Mouse (Mus musculus) G1E (cell line): ENCODE results near the gene Ghrhr. TPM values are rescaled to one million over a fixed set of nuclear protein-coding genes. Genes with fewer than 3 reads are reported as not detected.

Source experiments
- ATAC-seq: 2 replicates; pipeline ENCODE4 v1.8.0; 2016; ENCODE audit warnings: mild to moderate bottlenecking; ENCODE audit not compliant: insufficient number of reproducible peaks, poor library complexity, low FRiP score, severe bottlenecking; ENCODE audit errors: extremely low read depth
- DNase-seq: peaks from one replicate; pipeline ENCODE4 v3.0.0; 2012; ENCODE audit warnings: low spot score
- H3K27me3 ChIP-seq: 2 replicates; pipeline ENCODE4 v1.6.1; 2012; ENCODE audit warnings: mild to moderate bottlenecking, low read length, inconsistent platforms; ENCODE audit not compliant: insufficient read depth
- H3K36me3 ChIP-seq: replicated peaks from 2 replicates; pipeline ENCODE3; 2012; ENCODE audit warnings: mild to moderate bottlenecking, inconsistent platforms
- H3K4me1 ChIP-seq: 2 replicates; pipeline ENCODE4 v1.6.1; 2012; ENCODE audit warnings: low read depth, low read length, inconsistent platforms, mixed read lengths; ENCODE audit not compliant: insufficient read depth
- H3K4me3 ChIP-seq: 2 replicates; pipeline ENCODE4 v1.5.1; 2012; ENCODE audit warnings: low read depth, mild to moderate bottlenecking, inconsistent platforms, low read length, moderate library complexity, mixed read lengths
- H3K9me3 ChIP-seq: replicated peaks from 2 replicates; pipeline ENCODE4 v1.6.1; 2012; ENCODE audit warnings: inconsistent platforms
- CTCF ChIP-seq: IDR thresholded peaks from 2 replicates; pipeline ENCODE4 v1.5.1; 2012; ENCODE audit warnings: low read depth, low read length, inconsistent platforms, mixed read lengths
- GATA1 ChIP-seq: IDR thresholded peaks from 2 replicates; pipeline ENCODE4 v1.6.1; 2012; ENCODE audit warnings: borderline replicate concordance, low read length, inconsistent platforms, mixed read lengths
- GATA2 ChIP-seq: IDR thresholded peaks from 2 replicates; pipeline ENCODE4 v1.6.1; 2012; ENCODE audit warnings: low read depth, low read length, inconsistent platforms, borderline replicate concordance
- POLR2AphosphoS5 ChIP-seq: IDR thresholded peaks from 2 replicates; pipeline ENCODE4 v1.6.1; 2012; ENCODE audit warnings: low read depth, low read length, inconsistent platforms; ENCODE audit not compliant: insufficient replicate concordance
- TAL1 ChIP-seq: conservative IDR thresholded peaks from 2 replicates; pipeline ENCODE4 v1.6.1; 2012; ENCODE audit warnings: low read depth, low read length, inconsistent platforms, mixed read lengths
- polyA plus RNA-seq: library from polyadenylated mRNA; stranded (reverse); fragments of >175 nt; gene quantifications from 2 replicates; pipeline ENCODE4 v1.2.3, GENCODE M21; 2012
- total RNA-seq, 2 experiments: library from RNA; stranded (forward) in 1 of 2; stranded (reverse) in 1 of 2; fragments of 200-1000 nt in 1 of 2; fragments of >200 nt in 1 of 2; fragmentation: Nextera tagmentation in 1 of 2; gene quantifications; 2 replicates each; pipeline ENCODE4 v1.2.3; 2014 to 2017

Gene Ghrhr
- total and polyA plus RNA-seq, 3 experiments = 0.11 TPM; not detected in 2

GRCm38 (mm10) chr6:55335989-55336514 lies 40.0 kb upstream of the Ghrhr start, which contains the start of gene Aqp1:
TSS of gene Aqp1 (plus strand) at chr6:55336432.
- Histone ChIP-seq H3K4me3 (no peak within 1 kb of the TSS), H3K9me3 (no peaks in the 10 kb centered on the region), H3K4me1 (no peaks in the 10 kb centered on the region), H3K27me3 (no peaks in the 10 kb centered on the region; the same call in 1 of the 2 replicates), H3K36me3 (no peaks in the 10 kb centered on the region)
- ATAC-seq (no peak), DNase-seq (no peak)
- TF ChIP-seq CTCF = no peak
- TF ChIP-seq POLR2AphosphoS5 = no peak

GRCm38 (mm10) chr6:55337242-55337641 lies 38.9 kb upstream of the Ghrhr start:
- no peaks in the 10 kb centered on the region; the same call in 1 of the 2 replicates for H3K27me3 ChIP-seq
- no peaks in the 10 kb centered on the region for H3K4me1 ChIP-seq
- TF ChIP-seq POLR2AphosphoS5 (no peak), TAL1 (no peak), CTCF (no peak), GATA2 (no peak), GATA1 (no peak)
- DNase-seq (no peak), ATAC-seq (no peak)
- no peaks in the 10 kb centered on the region for H3K36me3 ChIP-seq
- no peak overlapping the region for H3K4me3 ChIP-seq
- H3K9me3 ChIP-seq = no peaks in the 10 kb centered on the region

DNA sequence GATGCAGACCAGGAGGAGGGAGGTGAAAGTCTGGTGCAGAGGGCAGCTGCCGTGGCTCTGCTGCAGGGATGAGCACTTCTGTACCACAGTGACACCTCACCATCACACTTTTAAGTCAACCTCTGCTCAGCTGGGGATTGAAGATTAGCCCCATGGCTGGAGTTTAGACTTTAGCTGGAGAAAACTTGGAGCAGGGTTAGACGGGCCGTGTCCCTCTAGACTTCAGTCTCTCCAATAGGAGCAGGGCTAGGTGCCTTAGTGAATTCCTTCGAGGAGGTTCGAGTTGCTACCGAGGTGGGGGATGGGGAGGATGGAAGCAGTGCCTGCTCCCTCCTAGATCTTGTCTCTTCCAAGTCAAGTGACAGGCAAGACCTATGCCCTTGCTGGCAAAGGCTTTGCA lies 38.0 kb upstream of the Ghrhr start:
- no peak overlapping the region for H3K4me3 ChIP-seq
- no peak for DNase-seq
- H3K36me3 ChIP-seq = no peaks in the 10 kb centered on the region
- H3K4me1 ChIP-seq = no peaks in the 10 kb centered on the region
- TF ChIP-seq GATA1 (no peak), TAL1 (no peak), GATA2 (no peak), CTCF (no peak), POLR2AphosphoS5 (no peak)
- no peaks in the 10 kb centered on the region for H3K9me3 ChIP-seq
- no peaks in the 10 kb centered on the region; the same call in 1 of the 2 replicates for H3K27me3 ChIP-seq
- ATAC-seq = no peak

- ATAC-seq = no peak
- no peaks in the 10 kb centered on the region for H3K36me3 ChIP-seq
- H3K4me3 ChIP-seq = no peak overlapping the region
- no peak for DNase-seq
- no peaks in the 10 kb centered on the region; the same call in 1 of the 2 replicates for H3K27me3 ChIP-seq
- no peaks in the 10 kb centered on the region for H3K4me1 ChIP-seq
- no peaks in the 10 kb centered on the region for H3K9me3 ChIP-seq
- TF ChIP-seq GATA1 (no peak), GATA2 (no peak), POLR2AphosphoS5 (no peak), TAL1 (no peak), CTCF (no peak)
Measured at GRCm38 (mm10) chr6:55338934-55339825, 36.9 kb upstream of the Ghrhr start.

GRCm38 (mm10) chr6:55341688-55342087 lies 34.4 kb upstream of the Ghrhr start:
- Histone ChIP-seq H3K36me3 (no peaks in the 10 kb centered on the region), H3K9me3 (no peaks in the 10 kb centered on the region), H3K4me3 (no peak overlapping the region), H3K27me3 (no peaks in the 10 kb centered on the region; the same call in 1 of the 2 replicates), H3K4me1 (no peaks in the 10 kb centered on the region)
- ATAC-seq = no peak
- DNase-seq = no peak
- TF ChIP-seq CTCF (no peak), TAL1 (no peak)

DNA sequence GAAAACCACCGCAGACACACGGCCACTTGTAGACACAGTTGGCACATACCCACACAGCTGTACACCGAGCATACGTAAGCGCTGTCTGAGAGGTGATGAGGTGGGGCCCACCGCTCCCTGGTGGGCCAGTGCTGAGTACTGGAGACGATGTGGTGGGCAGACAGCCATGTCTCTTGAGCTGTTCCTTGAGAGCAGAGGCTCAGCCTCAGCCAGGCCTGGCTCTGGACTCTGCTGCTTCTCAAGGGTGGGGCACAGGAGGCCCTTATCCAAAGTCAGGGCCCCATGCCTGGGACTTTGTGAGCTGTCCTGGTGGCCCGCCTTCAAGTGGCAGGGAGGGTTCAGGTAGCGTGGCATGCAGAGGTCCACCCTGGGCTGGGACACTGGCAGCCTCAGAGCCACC lies 33.8 kb upstream of the Ghrhr start:
- Histone ChIP-seq H3K9me3 (no peaks in the 10 kb centered on the region), H3K27me3 (no peaks in the 10 kb centered on the region; the same call in 1 of the 2 replicates), H3K4me1 (no peaks in the 10 kb centered on the region), H3K36me3 (no peaks in the 10 kb centered on the region), H3K4me3 (no peak overlapping the region)
- ATAC-seq (no peak), DNase-seq (no peak)
- no peak for TF ChIP-seq CTCF
- no peak for TF ChIP-seq GATA2

DNA sequence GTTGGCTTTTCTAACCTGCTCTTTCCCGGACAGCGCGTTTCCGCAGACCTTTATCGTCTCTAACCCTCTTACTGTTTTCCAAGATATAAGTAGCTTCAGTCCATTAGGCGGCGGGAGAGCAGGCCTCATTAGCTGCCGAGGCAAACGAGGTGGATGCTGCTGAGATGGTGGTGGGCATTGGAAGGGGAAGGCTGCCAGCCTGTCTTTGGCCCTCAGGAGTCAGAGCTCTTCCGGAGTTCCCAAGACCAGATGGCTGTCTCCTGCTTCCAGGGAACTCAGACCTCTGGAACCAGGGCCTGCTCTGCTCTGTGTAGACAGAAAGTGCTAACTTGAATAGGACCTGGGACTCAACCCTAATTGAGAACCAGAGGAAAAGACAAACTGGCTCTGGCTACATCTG lies 32.6 kb upstream of the Ghrhr start:
- DNase-seq (no peak), ATAC-seq (no peak)
- Histone ChIP-seq H3K36me3 (no peaks in the 10 kb centered on the region), H3K4me1 (no peaks in the 10 kb centered on the region), H3K9me3 (no peaks in the 10 kb centered on the region), H3K27me3 (no peaks in the 10 kb centered on the region; the same call in 1 of the 2 replicates), H3K4me3 (no peak overlapping the region)
- no peak for TF ChIP-seq TAL1
- no peak for TF ChIP-seq GATA2
- TF ChIP-seq CTCF = no peak
